Mouse (Mus musculus) neural tube, embryonic 15.5 days (tissue): ENCODE measurements around the gene Gpsm1. TPM values are rescaled to one million over a fixed set of nuclear protein-coding genes. Genes with fewer than 3 reads are reported as not detected.
A peak's percentile ranks its signal among the peaks of the same experiment; 100 is the strongest.
"Not testable (repeated sequence)": the region's sequence is repeated elsewhere in the genome, so short reads cannot be mapped to it uniquely, and the experiment has no call there.

Source experiments
- ATAC-seq: fragments of 200-750 bp; cut with Nextera tagmentation; 2 replicates; pipeline ENCODE4 v1.8.0; 2017; ENCODE audit warnings: mild to moderate bottlenecking, moderate TSS enrichment, moderate library complexity; ENCODE audit not compliant: low FRiP score
- H3K27ac ChIP-seq: fragments of 300-500 bp; sonication (generic); replicated peaks from 2 replicates; pipeline ENCODE4 v1.5.1; 2015; ENCODE audit warnings: mild to moderate bottlenecking, inconsistent platforms
- H3K27me3 ChIP-seq: fragments of 300-500 bp; sonication (generic); replicated peaks from 2 replicates; pipeline ENCODE4 v1.6.1; 2015; ENCODE audit warnings: inconsistent platforms
- H3K36me3 ChIP-seq: fragments of 300-500 bp; sonication (generic); 2 replicates; pipeline ENCODE4 v1.6.1; 2015; ENCODE audit warnings: inconsistent platforms
- H3K4me1 ChIP-seq: fragments of 300-500 bp; sonication (generic); 2 replicates; pipeline ENCODE4 v1.6.1; 2015; ENCODE audit warnings: inconsistent platforms
- H3K4me2 ChIP-seq: fragments of 300-500 bp; sonication (generic); 2 replicates; pipeline ENCODE4 v1.6.1; 2015; ENCODE audit warnings: inconsistent platforms, mild to moderate bottlenecking, moderate library complexity
- H3K4me3 ChIP-seq: fragments of 300-500 bp; sonication (generic); replicated peaks from 2 replicates; pipeline ENCODE4 v1.5.1; 2015; ENCODE audit warnings: mild to moderate bottlenecking, inconsistent platforms
- H3K9ac ChIP-seq: fragments of 300-500 bp; sonication (generic); replicated peaks from 2 replicates; pipeline ENCODE4 v1.6.1; 2015; ENCODE audit warnings: mild to moderate bottlenecking, inconsistent platforms
- H3K9me3 ChIP-seq: fragments of 300-500 bp; sonication (generic); replicated peaks from 2 replicates; pipeline ENCODE4 v1.6.1; 2016; ENCODE audit warnings: inconsistent platforms
- WGBS: fragments of 180-500 bp; shearing (Covaris S2); methylation state at CpG from one replicate; pipeline ENCODE4 v1.1.7; 2015; ENCODE audit warnings: mixed read lengths; 5-methylcytosine and 5-hydroxymethylcytosine counted together
- polyA plus RNA-seq: library from polyadenylated mRNA; unstranded; fragments of >200 nt; fragmentation: Nextera tagmentation; extraction: Ambion mirVana; gene quantifications from 2 replicates; pipeline ENCODE4 v1.2.1, GENCODE M21; 2015

Gpsm1 gene
- polyA plus RNA-seq, 1 experiment from 2014 or later: 158 TPM

DNA sequence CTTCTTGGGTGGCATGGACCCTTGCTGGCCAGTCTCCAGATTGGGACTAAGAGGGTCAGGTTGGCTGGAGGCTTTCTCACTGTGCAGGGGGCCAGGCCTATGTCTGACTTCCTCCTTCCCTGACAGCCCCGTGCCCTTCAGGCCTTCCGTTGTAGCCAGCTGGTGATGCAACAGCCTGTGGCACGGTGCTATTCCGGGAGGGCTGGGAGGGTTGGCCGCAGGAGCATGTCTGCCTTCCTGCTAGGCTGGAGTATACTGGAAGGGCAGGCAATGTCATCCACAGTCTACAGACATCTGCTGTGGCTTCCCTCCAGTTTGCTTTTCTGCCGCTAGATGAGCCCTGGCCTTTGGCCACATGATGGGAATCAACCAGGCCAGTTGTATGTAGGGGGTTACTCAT is 44.7 kb downstream of the Gpsm1 start:
- Histone ChIP-seq H3K4me3 (no peak overlapping the region), H3K4me2 (no peak overlapping the region; the same call in 1 of the 2 replicates), H3K9me3 (no peaks in the 10 kb centered on the region), H3K4me1 (0 out of 2 replicates have a peak, but pooled peaks cover 5% of the 10 kb centered on the region), H3K36me3 (peaks cover 17% of the 10 kb centered on the region), H3K9ac (no peak overlapping the region), H3K27me3 (no peaks in the 10 kb centered on the region), H3K27ac (no peak overlapping the region)
- WGBS: 85% methylated on average over 6 of the region's 6 CpGs
- no peak for ATAC-seq

GRCm38 (mm10) chr2:26360772-26361171 is 45.5 kb downstream of the Gpsm1 start, which contains the start of gene Card9:
Gene Card9 (minus strand): TSS chr2:26360918.
- 57% methylated on average over 3 of the region's 3 CpGs for WGBS
- no peak within 1 kb of the TSS for H3K4me3 ChIP-seq
- H3K4me1 ChIP-seq: 0 out of 2 replicates have a peak, but pooled peaks cover 5% of the 10 kb centered on the region
- no peak within 1 kb of the TSS; the same call in 1 of the 2 replicates for H3K4me2 ChIP-seq
- ATAC-seq: no peak
- peaks cover 25% of the 10 kb centered on the region for H3K36me3 ChIP-seq
- no peaks in the 10 kb centered on the region for H3K27me3 ChIP-seq
- H3K9ac ChIP-seq: no peak within 1 kb of the TSS
- no peak within 1 kb of the TSS for H3K27ac ChIP-seq
- H3K9me3 ChIP-seq: no peaks in the 10 kb centered on the region

DNA sequence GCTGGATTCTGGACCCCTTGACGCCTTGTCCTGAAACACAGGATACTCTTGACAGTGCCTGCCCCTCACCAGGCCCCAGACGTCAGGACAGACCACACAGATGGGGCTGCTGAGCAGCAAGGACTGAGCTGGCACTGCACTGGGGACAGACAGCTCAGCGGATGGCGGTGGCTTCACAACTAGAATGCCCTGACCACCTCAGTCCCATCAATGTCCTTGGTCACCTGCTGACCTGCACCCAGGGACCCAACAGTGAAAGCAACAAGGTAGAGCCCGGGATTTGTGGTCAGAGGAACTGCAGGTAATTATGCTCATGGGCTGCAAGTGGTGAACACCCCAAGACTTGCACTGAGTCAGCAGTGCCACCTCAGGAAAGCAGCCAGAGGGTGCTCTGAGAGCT is 47.7 kb downstream of the Gpsm1 start:
- no peak overlapping the region for H3K4me2 ChIP-seq
- peaks cover 47% of the 10 kb centered on the region for H3K36me3 ChIP-seq
- H3K4me3 ChIP-seq: no peak overlapping the region
- no peaks in the 10 kb centered on the region for H3K27me3 ChIP-seq
- H3K9ac ChIP-seq: no peak overlapping the region
- no peak for ATAC-seq
- 90% methylated on average over 5 of the region's 5 CpGs for WGBS
- 0 out of 2 replicates have a peak, but pooled peaks cover 2% of the 10 kb centered on the region for H3K4me1 ChIP-seq
- no peaks in the 10 kb centered on the region for H3K9me3 ChIP-seq
- no peak overlapping the region for H3K27ac ChIP-seq

GRCm38 (mm10) chr2:26363481-26363880 is 48.2 kb downstream of the Gpsm1 start:
- H3K4me3 ChIP-seq: no peak overlapping the region
- no peak overlapping the region for H3K9ac ChIP-seq
- no peaks in the 10 kb centered on the region for H3K27me3 ChIP-seq
- H3K9me3 ChIP-seq: no peaks in the 10 kb centered on the region
- H3K4me2 ChIP-seq: no peak overlapping the region
- no peak overlapping the region for H3K27ac ChIP-seq
- H3K36me3 ChIP-seq: peaks cover 52% of the 10 kb centered on the region
- WGBS: 89% methylated on average over 5 of the region's 5 CpGs
- no peak for ATAC-seq
- 0 out of 2 replicates have a peak, but pooled peaks cover 2% of the 10 kb centered on the region for H3K4me1 ChIP-seq

- H3K36me3 ChIP-seq: peaks cover 67% of the 10 kb centered on the region
- WGBS: 82% methylated on average over 10 of the region's 10 CpGs
Observed at GRCm38 (mm10) chr2:26364738-26365465, 49.6 kb downstream of the Gpsm1 start.

GRCm38 (mm10) chr2:26367911-26368310 is 52.6 kb downstream of the Gpsm1 start:
- H3K27me3 ChIP-seq: no peaks in the 10 kb centered on the region
- WGBS: 91% methylated on average over 6 of the region's 6 CpGs
- H3K9ac ChIP-seq: no peak overlapping the region
- H3K4me3 ChIP-seq: no peak overlapping the region
- 0 out of 2 replicates have a peak, but pooled peaks cover 2% of the 10 kb centered on the region for H3K4me1 ChIP-seq
- H3K9me3 ChIP-seq: no peaks in the 10 kb centered on the region
- H3K36me3 ChIP-seq: peaks cover 93% of the 10 kb centered on the region
- ATAC-seq: no peak
- no peak overlapping the region for H3K27ac ChIP-seq
- no peak overlapping the region for H3K4me2 ChIP-seq

More at GRCm38 (mm10) chr2:26364738-26365465, 49.6 kb downstream of the Gpsm1 start:
- no peaks in the 10 kb centered on the region for H3K27me3 ChIP-seq
- H3K27ac ChIP-seq: no peak overlapping the region
- no peak overlapping the region for H3K9ac ChIP-seq
- no peak overlapping the region for H3K4me3 ChIP-seq
- no peaks in the 10 kb centered on the region for H3K9me3 ChIP-seq
- H3K4me2 ChIP-seq: no peak overlapping the region
- 0 out of 2 replicates have a peak, but pooled peaks cover 2% of the 10 kb centered on the region for H3K4me1 ChIP-seq
- ATAC-seq: no peak

DNA sequence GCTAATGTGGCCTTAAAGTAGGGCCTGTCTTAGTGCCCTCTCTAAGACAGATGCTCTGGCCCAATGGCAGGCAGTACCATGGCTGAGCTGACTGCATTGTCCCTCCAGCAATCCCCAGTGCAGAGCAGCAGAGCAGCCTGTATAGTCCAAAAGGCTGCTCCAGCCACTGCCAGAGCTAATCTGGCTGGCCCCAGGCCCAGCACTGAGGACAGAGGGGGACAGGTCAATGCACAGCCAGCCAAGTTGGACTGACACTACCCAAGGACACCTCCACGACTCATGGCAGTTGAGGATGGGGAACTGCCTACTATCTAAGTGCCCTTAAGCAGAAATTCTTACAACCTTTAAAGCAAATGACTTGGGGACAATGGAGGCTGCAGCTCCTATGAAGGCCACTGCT is 53.3 kb downstream of the Gpsm1 start:
- H3K36me3 ChIP-seq: peaks cover 95% of the 10 kb centered on the region
- H3K9ac ChIP-seq: no peak overlapping the region
- no peaks in the 10 kb centered on the region for H3K9me3 ChIP-seq
- H3K4me2 ChIP-seq: no peak overlapping the region
- no peak for ATAC-seq
- H3K4me3 ChIP-seq: no peak overlapping the region
- H3K4me1 ChIP-seq: 0 out of 2 replicates have a peak, but pooled peaks cover 2% of the 10 kb centered on the region
- H3K27ac ChIP-seq: no peak overlapping the region
- 90% methylated on average over 1 of the region's 1 CpGs for WGBS
- no peaks in the 10 kb centered on the region for H3K27me3 ChIP-seq

DNA sequence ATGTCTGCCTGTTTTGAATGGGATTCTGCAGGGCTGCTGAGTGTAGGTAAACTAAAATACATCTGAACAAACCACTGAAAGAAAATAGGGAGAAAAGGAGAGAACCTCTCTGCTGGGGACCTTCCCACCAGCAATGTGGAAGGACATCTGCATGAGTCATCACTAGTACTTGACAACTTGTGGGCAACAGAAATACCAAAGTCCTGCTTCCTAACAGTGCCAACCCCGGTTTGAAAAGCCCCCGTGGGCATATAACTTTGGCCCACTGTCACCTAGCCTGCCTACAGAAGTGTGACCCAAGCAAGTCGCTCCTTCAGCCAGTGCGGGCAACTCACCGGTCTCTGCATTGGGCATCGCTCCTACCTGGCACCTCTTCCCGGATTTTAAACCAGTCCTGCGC is 57.1 kb downstream of the Gpsm1 start:
- 97% methylated on average over 8 of the region's 8 CpGs for WGBS

GRCm38 (mm10) chr2:26380131-26380771 is 64.9 kb downstream of the Gpsm1 start, which contains the start of gene Snapc4:
Gene Snapc4 (minus strand): TSS chr2:26380653.
- Histone ChIP-seq H3K4me2 (peak within 1 kb of the TSS; percentile 93), H3K27me3 (no peaks in the 10 kb centered on the region), H3K9ac (peak within 1 kb of the TSS; percentile 76), H3K4me1 (peaks cover 26% of the 10 kb centered on the region), H3K36me3 (peaks cover 67% of the 10 kb centered on the region), H3K9me3 (no peaks in the 10 kb centered on the region), H3K27ac (peak within 1 kb of the TSS; percentile 71), H3K4me3 (peak within 1 kb of the TSS; percentile 85)
- under 1% methylated on average over 38 of the region's 38 CpGs for WGBS
- peak; percentile 95 for ATAC-seq

More for the DNA sequence above, 57.1 kb downstream of the Gpsm1 start:
- Histone ChIP-seq H3K9me3 (no peaks in the 10 kb centered on the region), H3K4me1 (no peaks in the 10 kb centered on the region), H3K36me3 (peaks cover 94% of the 10 kb centered on the region), H3K4me3 (no peak overlapping the region), H3K27ac (no peak overlapping the region), H3K4me2 (no peak overlapping the region), H3K27me3 (no peaks in the 10 kb centered on the region), H3K9ac (no peak overlapping the region)
- ATAC-seq: no peak

GRCm38 (mm10) chr2:26380871-26381270 is 65.6 kb downstream of the Gpsm1 start:
- Histone ChIP-seq H3K36me3 (peaks cover 68% of the 10 kb centered on the region), H3K9ac (peak overlapping the region; percentile 76), H3K4me1 (peaks cover 26% of the 10 kb centered on the region), H3K4me3 (peak overlapping the region; percentile 85), H3K27ac (peak overlapping the region; percentile 71), H3K4me2 (peak overlapping the region; percentile 93)
- not testable (repeated sequence) for H3K9me3 ChIP-seq, H3K27me3 ChIP-seq, ATAC-seq
- WGBS: 35% methylated on average over 6 of the region's 6 CpGs

DNA sequence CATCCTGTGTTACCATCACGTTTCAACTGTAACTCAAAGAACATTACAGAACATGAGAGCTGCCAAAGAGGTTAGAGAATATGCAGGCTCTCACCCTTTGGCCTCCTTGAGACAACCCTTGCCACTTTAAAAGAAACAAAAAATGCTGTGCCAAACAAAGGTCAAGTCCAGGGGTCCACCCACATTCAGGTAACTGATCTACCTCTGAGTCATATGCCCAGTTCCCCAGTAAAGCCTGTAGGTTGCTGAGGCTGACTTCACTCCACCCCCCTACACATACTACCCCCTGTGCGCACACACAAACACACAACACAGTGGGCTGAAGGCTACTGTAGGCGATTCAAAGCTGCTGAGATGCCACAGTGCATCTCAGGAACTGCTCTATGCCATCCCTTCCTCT is 72.4 kb downstream of the Gpsm1 start:
- H3K9me3 ChIP-seq: no peaks in the 10 kb centered on the region
- peak overlapping the region; percentile 74 for H3K4me3 ChIP-seq
- H3K36me3 ChIP-seq: peaks cover 74% of the 10 kb centered on the region
- H3K27ac ChIP-seq: no peak overlapping the region
- ATAC-seq: no peak
- peak overlapping the region; percentile 97 for H3K4me2 ChIP-seq
- WGBS: 94% methylated on average over 3 of the region's 3 CpGs
- H3K4me1 ChIP-seq: peaks cover 34% of the 10 kb centered on the region
- no peaks in the 10 kb centered on the region for H3K27me3 ChIP-seq
- H3K9ac ChIP-seq: 0 out of 2 replicates have a peak overlapping the region, but pooled peaks have one; percentile 28
